Mouse (Mus musculus) C2C12 (cell line): ENCODE measurements around the gene Olfr877.

Source experiments
- CEBPB ChIP-seq: IDR thresholded peaks from one replicate; pipeline ENCODE4 v1.6.1; 2011; ENCODE audit warnings: low read depth, mild to moderate bottlenecking, control low read depth, moderate library complexity
- CTCF ChIP-seq: IDR thresholded peaks from one replicate; pipeline ENCODE4 v1.5.1; 2011; ENCODE audit not compliant: control insufficient read depth, insufficient read depth, insufficient read length
- MAX ChIP-seq: IDR thresholded peaks from one replicate; pipeline ENCODE4 v1.6.1; 2011; ENCODE audit warnings: mild to moderate bottlenecking, control low read depth
- MYOD1 ChIP-seq: IDR thresholded peaks from one replicate; pipeline ENCODE4 v1.6.1; 2011; ENCODE audit warnings: low read depth; ENCODE audit not compliant: control insufficient read depth, insufficient read length
- USF1 ChIP-seq: IDR thresholded peaks from one replicate; pipeline ENCODE4 v1.6.1; 2011; ENCODE audit warnings: low read depth, mild to moderate bottlenecking, control low read depth, moderate library complexity

- TF ChIP-seq CTCF: no peak
- TF ChIP-seq CEBPB: no peak
- no peak for TF ChIP-seq USF1
- no peak for TF ChIP-seq MAX
- no peak for TF ChIP-seq MYOD1
Observed at GRCm38 (mm10) chr9:37814696-37815095, 39.4 kb upstream of the Olfr877 start.
